Mouse (Mus musculus) G1E (cell line): ENCODE results near the gene Hist1h2ac.

Source experiments
- CTCF ChIP-seq: IDR thresholded peaks from 2 replicates; pipeline ENCODE4 v1.5.1; 2012; ENCODE audit warnings: low read depth, low read length, inconsistent platforms, mixed read lengths
- GATA1 ChIP-seq: IDR thresholded peaks from 2 replicates; pipeline ENCODE4 v1.6.1; 2012; ENCODE audit warnings: borderline replicate concordance, low read length, inconsistent platforms, mixed read lengths

GRCm38 (mm10) chr13:23709714-23710373 is 26.1 kb upstream of the Hist1h2ac start:
- TF ChIP-seq CTCF, result no peak
- no peak for TF ChIP-seq GATA1
